Mouse (Mus musculus) frontal cortex, adult 2 months (tissue): ENCODE data around the gene Mrpl23. TPM values are rescaled to one million over a fixed set of nuclear protein-coding genes. Genes with fewer than 3 reads are reported as not detected.
A peak's percentile ranks its signal among the peaks of the same experiment; 100 is the strongest.

Experiments used
- DNase-seq, 2 experiments: peaks; one replicate each; pipeline ENCODE4 v3.0.0; 2022; ENCODE audit warnings: low spot score in 1 of 2; ENCODE audit errors: extremely low spot score in 1 of 2
- polyA plus RNA-seq: library from polyadenylated mRNA; depleted of rRNA; stranded (reverse); fragments of >200 nt; gene quantifications from 2 replicates; pipeline ENCODE4 v1.2.3, GENCODE M21; 2012

Mrpl23 gene
- polyA plus RNA-seq, 1 experiment: 81.9 TPM

- no peak for DNase-seq
Measured at GRCm38 (mm10) chr7:142517531-142517930, 15.0 kb upstream of the Mrpl23 start.

DNA sequence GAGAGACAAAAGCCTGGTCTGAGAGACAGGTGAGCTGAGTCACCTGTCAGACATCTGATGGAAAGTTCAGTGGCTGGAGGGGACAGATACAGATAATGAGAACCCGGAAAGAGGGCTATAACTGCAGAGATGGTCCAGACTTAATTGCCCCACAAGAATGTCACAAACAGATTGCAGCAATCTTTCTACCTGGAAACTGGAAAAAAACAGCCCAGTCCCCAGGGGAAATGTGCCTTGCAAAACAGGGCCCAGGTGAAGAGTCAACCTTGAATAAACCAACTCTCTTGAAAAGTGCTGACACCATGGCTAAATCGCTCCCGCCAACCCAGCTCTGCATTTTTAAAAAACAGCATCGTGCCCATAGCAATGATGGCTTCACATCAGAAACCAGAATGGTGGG, 12.2 kb upstream of the Mrpl23 start:
- no peak for DNase-seq

DNA sequence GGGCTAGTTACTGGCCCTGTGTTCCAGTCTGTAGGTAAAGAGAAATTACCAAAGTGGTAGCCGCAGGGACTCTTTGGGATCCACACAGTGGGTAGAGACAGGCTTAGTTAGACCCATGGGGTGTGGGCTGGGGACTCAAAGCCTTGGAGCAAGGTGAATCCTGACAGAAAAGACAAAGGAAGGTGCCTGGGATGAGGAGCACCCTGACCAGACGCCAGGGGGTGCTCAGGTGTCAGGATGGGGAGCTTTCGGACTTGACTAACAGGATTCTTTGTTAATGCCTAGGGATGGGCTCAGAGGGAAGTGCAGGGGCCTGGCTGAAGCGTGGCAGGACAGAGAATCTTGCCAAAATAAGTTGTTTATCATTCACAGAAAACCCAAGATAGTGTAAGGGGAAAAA, 10.1 kb upstream of the Mrpl23 start:
- peak in 1 of 2 experiments; percentile 20 for DNase-seq

DNA sequence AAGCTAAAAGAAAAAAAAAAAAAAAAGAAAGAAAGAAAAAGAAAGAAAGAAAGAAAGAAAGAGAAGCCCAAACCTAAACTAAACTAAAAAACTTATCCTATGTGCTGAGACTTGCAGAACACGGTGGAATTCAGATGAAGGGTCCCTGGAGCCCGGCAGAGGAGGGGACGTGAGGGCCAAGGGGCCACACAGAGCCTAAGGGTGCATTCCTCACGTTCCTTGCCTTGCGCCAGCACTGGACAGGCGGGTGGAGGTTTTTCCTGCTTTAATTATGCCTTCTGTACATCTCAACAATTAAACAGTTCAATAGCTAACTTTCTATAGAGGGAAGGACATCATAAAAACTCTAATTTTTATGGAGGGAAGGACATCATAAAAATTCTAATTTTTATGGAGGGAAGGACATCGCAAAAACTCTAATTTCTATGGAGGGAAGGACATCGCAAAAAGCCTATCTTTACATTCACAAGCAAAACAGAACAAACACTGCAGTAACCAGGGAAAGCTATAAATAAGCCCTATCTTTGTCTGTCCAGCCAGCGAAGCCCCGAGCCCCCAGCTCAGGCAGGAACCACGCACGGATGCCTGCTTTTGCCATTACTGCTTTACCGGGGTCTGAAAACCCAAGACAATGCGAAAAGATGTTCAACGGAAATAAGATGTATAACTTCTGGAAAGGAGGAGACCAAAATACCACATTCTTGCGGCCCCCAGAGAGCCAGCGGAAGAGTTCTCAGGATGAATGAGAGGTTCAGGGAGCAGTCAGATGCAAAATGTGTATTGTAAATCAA, 9.1 kb upstream of the Mrpl23 start:
- no peak for DNase-seq

DNA sequence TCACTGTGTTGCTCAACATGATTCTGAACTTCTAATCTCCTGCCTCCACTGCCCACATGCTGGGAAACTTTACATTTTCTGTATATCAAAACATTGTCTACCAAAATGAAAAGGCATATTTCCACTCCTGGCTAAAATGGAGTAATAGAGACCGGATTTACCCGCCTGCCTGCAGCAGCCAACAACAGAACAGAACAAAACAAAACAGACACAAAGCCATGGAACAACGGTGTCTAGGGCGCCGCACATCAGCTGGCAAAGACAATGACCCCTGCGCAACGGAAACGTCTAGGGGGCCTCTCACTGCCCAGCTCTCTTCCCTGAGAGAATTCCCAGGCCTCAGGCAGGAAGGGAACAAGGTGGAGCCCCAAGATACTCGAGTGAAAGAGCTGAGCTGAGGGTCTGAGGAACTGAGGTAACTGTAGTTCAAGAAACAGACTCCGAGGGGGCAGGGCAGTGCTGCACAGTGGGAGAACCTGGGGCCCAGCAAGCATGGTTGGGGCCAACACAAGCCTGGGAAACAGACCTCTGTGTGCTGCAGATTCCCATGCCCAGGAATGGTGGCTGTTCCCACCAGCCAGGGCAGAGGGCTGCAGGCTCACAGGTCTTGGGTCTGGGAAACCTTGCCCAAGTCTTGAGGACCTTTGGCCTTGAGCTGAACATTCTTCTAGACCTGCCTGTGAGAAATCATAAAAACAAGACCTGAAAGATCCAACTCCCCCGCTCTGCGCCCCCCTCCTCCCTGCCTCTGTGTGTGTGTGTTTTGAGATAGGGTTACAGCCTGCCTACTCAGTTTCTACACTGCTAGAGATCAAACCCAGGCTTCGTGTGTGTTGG, 6.9 kb upstream of the Mrpl23 start:
- no peak for DNase-seq

DNA sequence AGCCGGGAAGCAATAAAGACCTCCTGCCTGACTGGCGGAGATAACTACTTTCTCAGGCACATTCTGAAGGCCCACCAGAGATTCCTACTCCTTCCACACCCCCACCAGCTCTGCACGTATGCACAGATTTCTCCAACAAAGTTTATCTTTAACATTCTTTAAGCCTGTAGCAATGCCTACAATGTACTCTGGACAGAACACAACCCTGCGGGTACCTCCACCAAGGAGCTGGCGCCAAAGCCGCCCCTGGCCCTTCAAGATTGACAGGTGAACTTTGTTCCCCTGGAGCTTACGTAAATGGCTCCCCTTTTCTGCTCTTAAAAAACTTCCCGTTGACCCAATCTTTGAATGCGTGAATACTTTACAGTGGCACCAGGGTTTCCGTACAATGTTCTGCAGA, 3.1 kb upstream of the Mrpl23 start:
- DNase-seq: no peak

DNA sequence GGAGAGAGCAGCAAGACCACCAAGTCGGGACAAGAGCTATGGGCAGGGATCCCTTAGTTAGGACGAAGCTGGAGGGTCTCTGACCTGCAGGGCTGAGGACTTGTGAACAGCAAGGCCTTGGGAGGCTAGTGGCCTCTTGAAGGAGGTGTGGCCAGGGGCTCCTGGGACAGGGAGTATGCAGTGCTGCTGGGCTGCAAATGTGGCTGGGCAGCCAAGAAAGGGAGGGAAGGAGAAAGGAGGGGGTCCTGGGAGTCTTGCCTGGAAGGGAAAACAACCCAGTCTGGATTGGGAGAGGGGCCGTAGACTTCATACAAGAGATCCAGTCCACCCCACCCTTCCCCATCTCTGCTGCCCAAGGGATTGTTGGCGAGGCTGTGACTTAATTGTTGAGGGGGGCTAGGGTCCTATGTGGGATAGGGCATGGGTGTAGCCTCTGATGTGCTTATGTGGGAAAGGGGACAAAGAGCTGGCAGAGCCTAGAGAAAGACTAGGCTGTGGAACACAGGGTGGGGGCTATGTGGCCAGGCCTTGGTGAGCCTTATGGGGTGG, 439 bp upstream of the Mrpl23 start:
- DNase-seq: no peak

DNA sequence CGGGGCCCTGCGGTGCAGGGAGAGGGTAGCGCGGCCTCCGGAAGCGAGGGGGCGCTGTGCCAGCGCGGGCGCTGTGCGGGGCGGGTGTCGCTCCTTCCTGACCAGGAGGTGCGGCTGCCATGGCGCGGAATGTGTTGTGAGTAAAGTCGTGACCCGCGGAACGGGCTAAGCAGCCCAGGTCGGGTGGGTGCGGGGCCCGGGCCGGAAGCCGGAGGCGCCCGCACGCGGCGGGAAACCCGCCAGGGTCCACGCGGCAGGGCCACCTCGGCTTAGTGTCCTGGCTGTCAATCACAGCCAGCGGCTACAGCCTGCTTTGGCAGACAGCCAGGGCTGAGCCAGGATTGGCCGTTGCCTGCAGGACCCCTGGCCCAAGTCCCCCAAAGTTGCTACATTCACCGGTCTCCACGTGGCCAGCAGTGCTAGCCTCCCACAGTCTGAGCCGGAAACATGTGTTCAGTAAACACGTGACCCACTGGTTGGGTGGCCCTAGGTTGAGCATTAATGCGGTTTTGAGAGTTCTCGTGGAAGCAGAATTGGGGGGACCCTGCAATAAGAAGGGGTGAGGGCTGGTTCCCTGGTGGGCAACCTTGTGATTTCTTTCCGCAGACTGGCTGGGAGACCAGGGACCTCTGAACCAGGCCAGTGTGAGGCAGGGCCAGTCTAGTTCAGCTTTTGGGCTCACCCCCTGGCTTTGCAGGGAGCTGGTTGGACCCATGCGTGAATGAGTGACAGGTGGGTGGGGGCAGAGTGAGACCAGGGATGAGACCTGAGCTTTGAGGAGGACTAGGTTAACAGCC, 771 bp downstream of the Mrpl23 start:
- peak; percentile 40 to 89 for DNase-seq

DNA sequence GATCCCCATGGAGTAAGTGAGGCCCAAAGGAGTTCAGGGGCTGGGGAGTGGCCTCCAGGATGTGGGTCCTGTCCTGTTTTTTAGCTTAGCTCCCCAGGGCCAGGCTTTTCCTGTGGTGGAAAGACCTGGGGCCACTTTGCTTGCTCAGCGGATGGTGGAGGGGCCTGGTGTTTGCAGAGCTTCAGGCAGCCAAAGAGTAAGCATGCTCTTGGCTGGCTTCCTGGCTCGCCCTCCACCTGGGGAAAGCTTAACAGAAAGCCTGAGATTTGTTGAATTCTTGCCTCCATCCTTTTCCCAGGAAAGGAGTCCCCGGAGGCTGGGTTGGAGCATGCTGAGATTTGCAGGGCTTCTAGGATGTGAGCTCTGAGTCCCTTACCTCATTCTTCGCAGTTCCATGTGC, 2.6 kb downstream of the Mrpl23 start:
- DNase-seq: no peak

DNA sequence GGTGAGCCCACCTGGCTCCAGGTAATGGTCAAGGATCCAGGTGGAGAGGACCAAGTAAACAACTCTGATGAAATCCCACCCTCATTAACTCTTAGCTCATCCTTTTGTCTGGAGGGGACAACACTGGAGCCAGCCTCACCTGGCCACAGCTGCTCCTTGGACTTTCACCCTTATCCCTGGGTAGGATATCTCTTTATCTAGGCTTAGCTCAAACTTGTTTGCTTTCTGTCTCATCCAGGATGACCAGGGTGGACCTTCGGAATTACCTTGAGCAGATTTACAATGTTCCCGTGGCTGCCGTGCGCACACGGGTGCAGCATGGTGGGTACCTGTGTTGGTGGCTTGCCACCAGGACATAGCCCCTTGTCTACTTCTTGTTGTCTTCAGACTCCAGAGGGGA, 3.3 kb downstream of the Mrpl23 start:
- no peak for DNase-seq

GRCm38 (mm10) chr7:142537181-142537580, 4.7 kb downstream of the Mrpl23 start:
- DNase-seq: no peak

DNA sequence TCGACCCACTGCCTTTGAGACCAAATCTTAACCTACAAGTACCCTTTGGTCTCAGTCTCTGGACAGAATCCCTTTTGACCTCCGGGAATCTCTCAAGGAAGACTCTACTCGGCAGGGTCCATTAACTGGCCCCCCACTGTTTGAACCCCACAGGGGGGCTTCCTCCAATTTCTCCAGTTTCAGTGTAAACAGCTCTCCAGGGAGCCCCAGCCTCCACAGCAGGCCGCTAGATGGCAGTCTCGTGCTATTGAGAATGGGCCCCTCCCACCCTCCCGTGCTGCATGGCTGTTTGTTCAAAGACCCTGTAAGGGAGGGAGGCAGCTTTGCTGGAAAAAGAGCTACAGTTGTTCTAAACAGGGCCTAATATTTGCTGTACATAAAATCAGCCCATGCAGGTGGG, 5.4 kb downstream of the Mrpl23 start:
- peak in 1 of 2 experiments; percentile 75 for DNase-seq

- no peak for DNase-seq
Measured at GRCm38 (mm10) chr7:142538291-142538690, 5.8 kb downstream of the Mrpl23 start.

- no peak for DNase-seq
Measured at GRCm38 (mm10) chr7:142538766-142539165, 6.3 kb downstream of the Mrpl23 start.

GRCm38 (mm10) chr7:142539828-142540227, 7.3 kb downstream of the Mrpl23 start:
- no peak for DNase-seq

GRCm38 (mm10) chr7:142542771-142543303, 10.4 kb downstream of the Mrpl23 start:
- no peak for DNase-seq

DNA sequence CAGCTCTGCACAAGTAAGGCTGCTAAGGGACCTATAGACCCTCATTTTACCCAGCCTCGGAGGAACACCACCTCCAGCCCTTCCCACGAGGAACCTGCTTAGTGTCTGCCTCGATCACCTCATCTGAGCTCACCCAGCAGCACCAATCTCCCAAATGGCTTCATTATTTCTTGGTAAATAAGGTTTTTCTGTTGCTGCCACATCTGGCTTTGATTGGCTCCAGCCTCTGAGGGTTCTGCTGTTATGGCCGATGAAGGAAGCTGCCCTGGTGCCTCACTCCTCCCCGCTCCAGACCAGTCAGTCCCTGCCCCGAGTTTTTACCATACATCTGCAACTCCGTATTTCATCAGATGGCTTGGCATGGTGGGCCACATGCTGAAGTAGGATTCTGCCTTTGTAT, 13.5 kb downstream of the Mrpl23 start:
- DNase-seq: no peak

DNA sequence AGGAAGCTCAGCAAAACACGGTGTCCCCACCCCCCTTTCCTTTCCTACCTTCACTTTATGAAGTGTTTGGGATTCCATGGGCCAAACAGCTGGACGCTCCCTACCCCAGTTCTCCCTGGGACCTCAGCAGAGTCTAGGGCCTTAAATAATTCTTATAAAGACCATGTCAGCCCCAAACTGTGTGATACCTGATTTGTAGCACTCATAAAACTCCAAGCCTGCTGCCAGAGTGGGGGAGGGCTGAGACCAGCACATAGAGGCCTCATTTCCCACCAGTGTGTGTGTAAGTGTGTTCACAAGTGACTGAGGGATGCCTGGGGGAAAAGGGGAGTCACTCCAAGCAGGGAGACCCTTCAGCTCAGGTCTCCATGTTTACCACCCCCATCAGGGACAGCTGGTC, 15.4 kb downstream of the Mrpl23 start:
- no peak for DNase-seq

GRCm38 (mm10) chr7:142548706-142549105, 16.2 kb downstream of the Mrpl23 start:
- no peak for DNase-seq

GRCm38 (mm10) chr7:142549941-142550763, 17.7 kb downstream of the Mrpl23 start:
- no peak for DNase-seq
